Mouse (Mus musculus) left cerebral cortex, postnatal 36 days (tissue): ENCODE results near the gene Dnah11. TPM values are rescaled to one million over a fixed set of nuclear protein-coding genes. Genes with fewer than 3 reads are reported as not detected.
A peak's percentile ranks its signal among the peaks of the same experiment; 100 is the strongest.
"Not testable (repeated sequence)": the region's sequence is repeated elsewhere in the genome, so short reads cannot be mapped to it uniquely, and the experiment has no call there.

Source experiments
- DNase-seq, 2 experiments: peaks; one replicate each; pipeline ENCODE4 v3.0.0; 2021 to 2022; ENCODE audit warnings: low spot score in 2 of 2, mixed read lengths in 1 of 2
- intact Hi-C: fragments of 180-260 bp; cut with DNase I; formaldehyde crosslinking; loops from one replicate; pipeline ENCODE4 v1.15.1; 2025
- total RNA-seq, 2 experiments: library from RNA; stranded (reverse); gene quantifications; 2 replicates each; pipeline ENCODE4 v1.2.3; 2021

Gene Dnah11
- total RNA-seq, 2 experiments from 2014 or later, result 0.57 to 0.75 TPM

DNA sequence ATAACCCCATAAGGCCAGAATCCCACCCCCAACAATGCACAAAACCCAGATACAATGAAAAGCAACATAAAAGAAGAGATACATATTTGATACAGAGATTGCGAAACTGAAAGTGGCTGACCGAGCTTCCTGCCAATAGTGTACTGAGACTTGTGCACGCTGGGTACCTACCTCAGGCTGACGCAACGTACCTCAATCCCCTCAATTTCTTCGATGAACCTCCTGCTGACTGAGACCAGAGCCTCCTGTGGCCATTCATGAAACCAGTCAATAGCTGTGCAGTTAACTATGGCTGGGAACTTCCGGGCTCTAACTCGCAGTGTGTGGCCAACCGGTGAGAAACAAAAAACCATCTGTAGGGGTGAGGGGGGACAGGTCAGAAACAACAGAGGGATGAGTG lies 203.9 kb downstream of the Dnah11 start:
- intact Hi-C loops, result loop anchor here (5.0 kb wide), 1 partner anchor 462 kb away; no protein-coding TSS in a partner anchor
- no peak for DNase-seq

DNA sequence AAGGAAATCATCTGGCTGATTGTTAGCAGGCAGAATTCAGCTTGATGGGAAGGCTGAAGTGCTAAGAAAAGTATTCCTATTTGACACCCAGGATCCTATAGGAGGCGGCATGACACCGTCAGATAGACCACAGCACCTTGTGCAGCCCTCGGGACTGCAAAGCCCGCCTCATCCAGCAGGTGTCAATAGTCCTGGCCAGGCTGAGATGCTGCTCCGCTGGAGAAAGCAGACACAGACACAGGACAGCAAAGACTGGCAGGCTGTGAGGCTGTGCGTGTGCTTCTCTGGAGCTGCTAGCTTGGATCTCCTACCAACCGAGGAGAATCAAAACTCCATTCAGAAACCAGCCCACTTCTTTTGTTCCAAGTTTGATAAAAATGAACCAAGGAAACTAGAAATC lies 205.3 kb downstream of the Dnah11 start:
- peak; percentile 32 to 47 for DNase-seq
- intact Hi-C loops, result loop anchor here (5.0 kb wide), 1 partner anchor 464 kb away; no protein-coding TSS in a partner anchor

DNA sequence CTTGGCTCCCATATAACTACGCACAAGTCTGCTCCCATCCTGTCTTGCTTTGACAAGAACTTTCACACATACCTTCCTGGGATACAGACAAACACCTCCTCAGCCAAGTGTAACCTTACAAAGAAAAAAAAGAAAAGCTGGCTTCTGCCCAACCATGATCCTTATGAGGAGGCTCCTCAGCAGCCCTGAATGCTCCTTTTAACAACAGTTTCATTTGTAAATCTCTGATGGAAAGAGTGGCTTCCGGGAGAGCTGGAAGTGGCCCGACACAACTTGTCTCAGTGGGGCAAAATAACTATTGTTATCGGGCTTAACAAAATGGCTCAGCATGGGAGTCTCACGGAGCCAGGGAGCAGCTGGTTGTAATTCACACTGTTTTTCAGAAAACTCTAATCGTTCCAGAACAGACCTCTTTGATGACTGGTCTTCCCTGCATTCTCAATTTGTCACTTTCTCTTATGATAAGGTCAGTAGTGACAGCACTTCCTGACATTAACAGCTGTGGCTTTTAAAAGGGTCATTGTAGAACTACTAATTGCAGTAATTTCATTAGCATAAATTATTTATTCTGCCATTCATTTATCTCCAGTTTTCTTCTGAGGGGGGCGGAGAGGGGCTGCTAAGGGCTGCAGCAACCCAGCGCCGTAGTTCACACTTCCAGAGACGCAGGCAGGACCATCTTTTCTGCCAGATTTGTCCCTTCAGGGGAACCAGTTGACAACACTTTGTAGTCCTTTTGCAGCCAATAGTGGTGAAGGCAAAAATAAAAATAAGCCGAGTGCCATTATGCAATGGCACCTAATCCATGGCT lies 209.6 kb downstream of the Dnah11 start:
- no peak for DNase-seq
- intact Hi-C loops, result no loop called here

DNA sequence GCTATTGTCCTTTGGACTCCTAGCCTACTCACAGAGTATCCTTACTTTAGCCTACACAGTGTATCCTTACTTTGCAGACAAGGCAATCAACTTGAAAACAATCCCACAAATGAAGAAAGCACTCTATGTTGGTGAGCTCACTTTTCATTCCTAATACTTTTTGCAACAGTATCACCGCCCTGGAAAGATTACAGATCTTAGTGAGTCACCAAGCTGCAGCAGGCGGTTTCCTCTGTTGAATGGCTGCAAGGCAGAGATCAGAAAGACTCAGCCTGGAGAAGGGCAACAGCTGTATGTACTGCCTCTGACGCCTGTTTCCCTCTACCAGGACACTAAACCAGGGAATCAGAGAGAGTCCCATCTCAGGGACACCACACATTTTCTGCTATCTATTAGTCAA lies 218.5 kb downstream of the Dnah11 start:
- DNase-seq, result no peak
- intact Hi-C loops, result no loop called here

DNA sequence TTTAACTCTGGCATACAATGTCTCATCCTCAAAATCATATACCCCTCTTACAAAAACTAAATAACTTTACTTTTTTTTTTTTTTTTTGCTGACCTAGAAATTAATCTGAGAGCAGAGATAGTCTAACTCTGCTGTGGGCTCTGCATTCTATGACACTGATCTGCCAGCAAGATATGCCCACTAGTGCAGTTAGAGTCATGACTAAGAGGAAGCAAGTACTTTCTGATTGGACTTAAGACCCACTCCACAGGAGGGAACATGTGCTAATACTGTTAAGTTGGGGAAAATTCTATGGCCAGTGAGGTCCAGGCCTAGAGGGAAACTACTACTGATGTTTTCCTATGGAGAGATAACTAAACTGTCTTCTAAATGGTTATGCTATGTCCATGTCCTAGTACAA lies 225.1 kb downstream of the Dnah11 start:
- no peak for DNase-seq
- intact Hi-C loops, result no loop called here

DNA sequence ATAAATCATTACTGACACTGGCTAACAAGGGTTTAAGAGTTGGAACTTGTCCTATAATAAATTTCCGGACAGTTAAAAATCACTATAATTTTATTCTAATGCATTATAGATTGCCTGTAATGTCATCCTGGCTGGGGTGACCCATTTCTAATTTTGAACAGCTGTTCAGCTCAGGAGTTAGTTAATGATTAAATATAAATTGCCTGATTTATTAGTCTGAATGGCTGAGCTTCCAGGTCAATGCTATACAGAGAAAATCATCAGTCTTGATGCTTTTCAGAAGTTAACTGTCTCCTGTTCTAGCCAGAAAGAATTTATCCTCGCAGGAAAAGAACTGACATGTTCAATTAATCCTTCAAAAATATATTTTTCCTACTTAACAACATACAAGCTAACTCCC lies 236.1 kb downstream of the Dnah11 start:
- intact Hi-C loops, result no loop called here
- DNase-seq, result no peak

DNA sequence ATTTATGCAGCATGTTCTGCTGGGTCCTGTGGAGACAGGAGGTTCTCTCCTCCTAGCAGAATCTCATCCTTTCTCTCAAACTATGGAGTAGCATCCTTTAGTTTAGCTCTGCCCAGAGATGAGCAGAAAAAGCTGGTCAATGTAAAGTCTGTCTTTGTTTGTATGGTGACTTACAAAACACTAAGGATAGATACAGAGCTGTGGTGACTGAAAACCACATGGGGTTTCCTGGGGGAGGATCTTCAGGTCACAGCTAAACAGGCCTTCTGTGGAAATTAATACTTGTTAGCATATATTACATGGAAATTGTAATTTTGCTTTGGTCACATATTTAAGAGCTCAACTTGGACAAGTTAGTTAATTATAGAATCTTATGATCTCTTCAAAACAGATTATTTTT lies 239.6 kb downstream of the Dnah11 start:
- DNase-seq, result no peak
- intact Hi-C loops, result no loop called here

DNA sequence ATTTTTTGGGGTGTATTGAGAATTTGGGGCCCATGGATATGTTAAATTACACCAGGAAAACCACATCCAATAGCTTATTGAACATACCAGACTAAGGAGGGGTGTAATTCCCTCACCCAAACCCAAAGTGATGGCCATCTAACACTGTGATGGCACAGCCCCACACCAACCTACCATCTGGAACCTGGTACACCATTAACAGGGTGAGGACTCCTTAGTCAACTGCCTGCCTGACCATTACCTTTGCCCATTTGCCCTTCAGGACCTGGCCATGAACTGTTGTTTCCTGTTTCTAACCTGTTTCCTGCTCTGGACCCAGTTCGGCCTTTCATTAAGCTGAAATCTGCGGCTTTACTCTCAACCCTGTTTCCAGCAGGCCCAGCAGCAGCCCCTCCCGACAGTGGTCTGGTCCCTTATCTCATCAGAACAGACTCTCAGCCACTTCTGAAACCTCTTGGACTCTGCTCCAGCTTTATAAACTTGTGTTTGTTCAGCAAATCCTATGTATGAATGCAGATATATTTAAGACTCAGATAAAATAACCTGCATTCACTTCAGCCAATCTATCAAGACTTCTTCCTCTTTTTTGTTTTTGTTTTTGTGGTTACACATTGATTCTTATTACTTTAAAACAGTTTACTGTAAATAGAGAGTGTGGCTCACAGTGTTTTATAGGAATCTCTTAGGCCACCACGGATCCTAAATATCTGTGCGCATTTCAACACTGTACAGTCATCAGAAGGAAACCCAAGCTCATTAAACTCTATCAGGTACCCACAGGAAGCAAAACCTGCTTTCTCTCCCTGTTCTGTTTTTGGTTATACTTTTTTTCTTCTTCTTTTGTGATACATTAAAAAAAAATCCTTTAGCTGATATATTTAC lies 251.8 kb downstream of the Dnah11 start:
- intact Hi-C loops, result no loop called here

DNA sequence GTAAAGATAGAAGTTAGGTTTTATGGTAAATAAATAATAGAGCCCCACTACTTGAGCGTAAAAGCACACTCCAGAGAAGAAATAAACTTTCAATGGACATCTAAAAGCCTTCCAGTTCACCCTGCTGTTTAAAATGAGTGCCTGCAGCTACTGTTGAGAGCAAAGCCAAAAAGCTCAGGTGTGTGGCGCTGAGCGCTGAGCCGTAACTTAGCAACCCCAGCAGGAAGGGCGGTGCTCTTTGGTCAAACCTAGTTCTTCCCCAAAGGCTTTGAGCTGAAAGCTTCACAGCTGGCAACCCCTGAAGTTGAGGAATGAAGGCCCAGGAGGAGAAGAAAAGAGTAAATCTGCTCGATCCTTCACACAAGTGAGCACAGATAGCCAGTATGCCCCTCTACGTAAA lies 256.9 kb downstream of the Dnah11 start:
- DNase-seq, result no peak
- intact Hi-C loops, result no loop called here

More for the DNA sequence above, 251.8 kb downstream of the Dnah11 start:
- DNase-seq, result no peak

DNA sequence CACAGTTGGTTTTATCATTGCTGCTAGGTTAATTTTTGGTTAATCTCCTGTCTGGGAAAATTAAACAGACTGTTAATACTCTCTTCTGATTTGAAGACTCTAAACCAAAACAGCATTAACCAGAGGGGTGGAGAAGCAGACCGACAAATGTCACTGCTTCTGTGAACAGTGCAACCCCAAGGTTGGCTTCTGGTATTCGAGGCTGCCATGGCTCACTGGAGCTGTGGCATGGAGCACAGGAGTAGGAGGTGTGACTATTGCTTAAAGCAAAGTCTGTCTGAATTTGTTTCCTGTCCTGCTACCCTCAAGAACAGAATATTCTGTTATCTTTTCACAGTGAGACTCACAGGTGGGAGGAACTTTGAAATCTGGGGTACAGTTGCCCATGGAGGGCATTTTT lies 260.6 kb downstream of the Dnah11 start:
- intact Hi-C loops, result no loop called here

DNA sequence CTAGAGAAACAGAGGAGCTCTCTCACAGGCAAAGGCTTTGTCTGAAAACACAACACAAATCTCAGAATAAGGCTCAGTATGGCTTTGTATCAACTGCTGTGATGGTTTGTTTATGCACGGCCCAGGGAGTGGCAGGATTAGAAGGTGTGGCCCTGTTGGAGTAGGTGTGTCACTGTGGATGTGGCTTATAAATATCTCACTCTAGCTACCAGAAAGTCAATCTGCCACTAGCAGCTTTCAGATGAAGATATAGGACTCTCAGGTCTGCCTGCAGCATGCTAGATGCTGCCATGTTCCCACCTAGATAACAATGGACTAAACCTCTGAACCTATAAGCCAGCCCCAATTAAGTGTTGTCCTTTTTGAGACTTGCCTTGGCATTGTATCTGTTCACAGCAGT lies 266.8 kb downstream of the Dnah11 start:
- DNase-seq, result no peak
- intact Hi-C loops, result no loop called here

More for the DNA sequence above, 260.6 kb downstream of the Dnah11 start:
- DNase-seq, result no peak

DNA sequence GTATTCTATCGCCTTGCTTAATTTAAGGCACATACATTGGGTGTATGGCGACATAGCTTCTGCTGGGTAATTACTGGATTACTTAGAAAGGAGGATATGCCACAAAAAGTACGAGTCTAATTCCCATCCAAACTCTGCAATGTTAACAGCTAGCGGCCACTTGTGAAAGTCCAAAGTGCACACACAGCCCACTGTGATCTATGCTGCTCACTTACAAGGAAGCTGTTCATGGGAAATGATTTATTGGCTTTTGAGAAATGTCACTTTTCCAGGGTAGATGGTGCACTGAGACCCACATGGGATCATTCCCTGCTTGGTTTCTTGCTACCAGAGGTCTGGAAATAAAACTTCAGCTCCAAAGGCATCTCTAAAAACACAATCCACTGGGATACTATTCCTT lies 269.1 kb downstream of the Dnah11 start:
- intact Hi-C loops, result no loop called here
- DNase-seq, result no peak

DNA sequence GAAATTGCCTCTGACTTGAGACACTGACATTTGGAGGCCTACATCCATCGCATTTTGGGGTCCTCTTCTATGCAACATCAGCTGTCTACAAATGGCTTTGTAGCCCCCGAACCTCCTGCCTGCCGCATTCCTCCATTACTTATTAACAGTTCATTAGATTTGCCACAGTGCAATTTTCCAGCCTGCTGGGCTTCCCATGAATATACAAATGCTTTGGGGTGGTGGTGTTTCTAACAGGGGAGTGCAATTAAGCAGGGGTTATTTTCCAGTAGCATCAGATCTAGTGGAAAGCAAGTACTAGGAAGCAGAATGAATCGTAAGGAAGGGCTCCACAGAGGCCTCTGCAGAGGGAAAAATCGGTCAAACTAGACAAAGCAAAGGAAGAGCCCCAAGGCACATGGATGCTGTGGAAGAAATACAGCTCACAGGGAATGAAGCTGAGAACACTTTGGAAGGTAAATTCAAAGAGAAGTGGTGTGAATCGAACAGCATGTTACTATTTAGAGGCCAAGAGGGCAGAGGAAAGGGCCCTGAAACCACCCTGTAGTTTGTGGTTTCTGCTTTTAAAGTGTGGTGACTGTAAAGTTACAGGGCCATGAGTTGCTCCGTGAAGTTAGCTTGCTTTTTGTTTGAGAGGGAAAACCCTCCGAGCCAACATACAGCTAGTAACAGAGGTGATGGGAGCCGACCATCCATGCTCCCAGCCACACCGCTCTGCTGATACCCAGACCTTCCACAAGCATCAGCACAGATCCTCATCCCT lies 282.8 kb downstream of the Dnah11 start:
- DNase-seq, result no peak
- intact Hi-C loops, result no loop called here

DNA sequence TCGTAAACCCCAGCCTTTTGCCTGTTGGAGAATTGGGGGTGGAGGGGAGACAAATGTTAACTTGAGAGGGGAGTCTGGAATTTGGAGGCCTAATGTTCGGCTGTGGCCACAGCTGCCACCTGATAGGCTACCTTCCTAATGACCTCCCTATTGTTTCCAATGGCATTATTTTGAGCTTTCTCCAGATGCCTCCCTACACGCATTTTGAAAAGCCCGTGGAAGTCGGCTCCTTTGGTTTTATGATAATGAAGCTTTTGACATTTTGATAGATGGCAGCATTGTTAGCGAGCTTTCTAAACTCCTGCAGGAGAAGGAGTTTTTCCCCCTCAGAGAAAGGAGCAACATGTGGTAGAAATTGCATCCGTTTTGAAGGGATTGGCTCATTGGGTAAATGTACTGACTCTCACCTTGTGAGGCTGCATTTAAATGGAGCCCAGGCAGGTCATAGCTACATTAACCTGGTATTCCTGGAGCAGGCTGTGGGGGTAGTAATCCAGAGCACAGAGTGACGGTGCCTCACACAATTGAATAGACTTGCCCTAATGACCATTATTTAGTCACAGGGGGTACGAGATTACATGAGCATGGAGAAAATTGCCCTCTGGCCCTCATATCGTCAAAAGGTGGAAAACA lies 284.1 kb downstream of the Dnah11 start:
- intact Hi-C loops, result no loop called here
- no peak for DNase-seq

DNA sequence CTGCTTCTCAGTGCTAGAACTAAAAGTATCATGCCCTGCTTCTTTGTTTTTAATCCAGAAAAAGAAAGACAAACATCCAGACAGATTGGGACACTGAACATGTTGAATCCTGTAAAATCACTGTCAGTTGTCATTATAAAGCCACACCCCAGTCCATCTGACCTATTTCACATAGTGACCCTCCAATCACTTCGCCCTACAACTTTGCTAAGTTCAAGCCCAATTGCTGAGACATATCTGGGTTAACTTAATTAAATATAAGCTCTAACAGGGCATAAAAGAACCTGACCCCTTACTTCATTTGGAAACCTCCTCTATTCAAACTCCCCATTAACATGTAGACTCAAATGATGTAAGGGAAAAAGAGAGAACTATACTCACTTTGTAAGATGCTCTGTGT lies 287.4 kb downstream of the Dnah11 start:
- intact Hi-C loops, result no loop called here
- DNase-seq, result no peak

DNA sequence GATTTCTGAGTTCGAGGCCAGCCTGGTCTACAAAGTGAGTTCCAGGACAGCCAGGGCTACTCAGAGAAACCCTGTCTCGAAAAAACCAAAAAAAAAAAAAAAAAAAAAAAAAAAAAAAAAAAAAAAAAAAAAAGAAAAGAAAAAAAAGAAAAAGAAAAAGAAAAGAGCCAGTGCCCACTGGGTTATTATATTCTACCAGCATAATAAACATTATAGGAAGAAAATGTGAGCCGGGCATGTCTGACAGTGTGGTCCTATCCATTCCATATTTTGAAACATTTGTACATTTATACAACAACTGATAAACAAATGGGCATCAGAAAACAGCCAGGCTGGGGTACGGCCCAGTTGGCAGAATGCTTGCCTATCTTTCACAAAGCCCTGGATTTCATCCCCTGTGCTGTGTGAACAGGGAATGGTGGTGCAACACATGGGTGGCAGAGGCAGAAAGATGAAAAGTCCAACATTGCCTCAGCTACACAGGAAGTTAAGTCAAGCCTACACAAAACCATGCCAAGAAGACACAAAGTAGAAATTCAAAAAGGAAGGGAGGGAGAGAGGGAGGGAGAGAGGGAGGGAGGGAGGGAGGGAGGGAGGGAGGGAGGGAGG lies 293.5 kb downstream of the Dnah11 start:
- intact Hi-C loops, DNase-seq: not testable (repeated sequence)

DNA sequence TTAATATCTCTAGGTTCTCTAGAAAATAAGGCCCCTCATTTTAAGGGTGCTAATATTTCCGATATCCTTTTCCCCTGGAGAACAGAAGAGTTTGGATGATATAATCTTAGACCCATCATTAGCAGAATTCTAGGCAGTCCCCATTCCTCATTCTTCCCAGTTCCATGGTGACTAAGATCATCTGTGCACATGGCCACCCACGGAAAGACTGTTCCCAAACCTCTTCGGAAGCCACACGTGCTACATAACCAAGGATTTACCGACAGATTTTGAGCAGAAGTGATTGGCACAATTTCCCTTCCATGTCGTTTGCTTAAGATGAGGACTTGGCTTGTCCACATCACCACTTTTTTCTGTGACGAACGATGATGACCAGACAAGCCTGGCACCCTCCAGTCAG lies 295.2 kb downstream of the Dnah11 start:
- intact Hi-C loops, result no loop called here
- peak in 1 of 2 experiments; percentile 6 for DNase-seq

DNA sequence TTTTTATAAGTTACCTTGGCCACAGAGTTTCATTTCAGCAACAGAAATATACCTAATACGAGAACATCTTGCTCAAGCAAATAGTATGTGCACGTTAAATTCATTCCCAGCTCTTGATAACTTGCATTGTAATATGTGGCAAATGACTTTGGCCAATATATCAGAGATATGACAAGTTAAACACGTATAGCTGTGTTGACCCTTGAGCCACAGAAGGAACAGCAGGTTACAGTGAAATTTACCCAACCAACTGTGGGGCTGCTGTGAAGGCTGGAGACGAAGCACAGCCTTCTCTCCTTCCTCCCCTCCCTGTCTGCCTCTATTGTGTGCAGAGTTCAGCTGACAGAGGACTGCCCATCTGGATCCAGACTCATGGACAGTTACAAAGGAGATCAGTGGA lies 297.5 kb downstream of the Dnah11 start:
- intact Hi-C loops, DNase-seq: not testable (repeated sequence)

DNA sequence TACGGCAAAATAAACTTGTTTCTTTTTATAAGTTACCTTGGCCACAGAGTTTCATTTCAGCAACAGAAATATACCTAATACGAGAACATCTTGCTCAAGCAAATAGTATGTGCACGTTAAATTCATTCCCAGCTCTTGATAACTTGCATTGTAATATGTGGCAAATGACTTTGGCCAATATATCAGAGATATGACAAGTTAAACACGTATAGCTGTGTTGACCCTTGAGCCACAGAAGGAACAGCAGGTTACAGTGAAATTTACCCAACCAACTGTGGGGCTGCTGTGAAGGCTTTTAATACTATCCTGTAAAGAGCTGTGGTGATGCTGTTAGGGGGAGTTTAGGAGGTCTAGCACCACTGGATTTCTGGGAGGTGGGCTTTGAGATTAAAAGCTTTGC lies 298.0 kb downstream of the Dnah11 start:
- DNase-seq, intact Hi-C loops: not testable (repeated sequence)
